Mouse (Mus musculus) MEL (cell line): ENCODE measurements around the gene Tor1aip2.

ENCODE experiments used
- CHD2 ChIP-seq: IDR thresholded peaks from 2 replicates; pipeline ENCODE4 v1.6.1; 2011; ENCODE audit warnings: low read length, improper control_type of control experiment
- CTCF ChIP-seq, 3 experiments: IDR thresholded peaks in 2 of 3; conservative IDR thresholded peaks in 1 of 3; 2 replicates each; pipeline ENCODE4 v1.5.1; 2011 to 2012; ENCODE audit warnings: low read length in 3 of 3, low read depth in 2 of 3, mild to moderate bottlenecking in 2 of 3, improper control_type of control experiment in 1 of 3, inconsistent platforms in 1 of 3, mixed read lengths in 1 of 3, moderate library complexity in 1 of 3; ENCODE audit not compliant: control insufficient read depth in 1 of 3, insufficient read depth in 1 of 3, poor library complexity in 1 of 3, severe bottlenecking in 1 of 3
- E2F4 ChIP-seq: IDR thresholded peaks from 2 replicates; pipeline ENCODE4 v1.6.1; 2011; ENCODE audit warnings: low read depth, low read length, improper control_type of control experiment, borderline replicate concordance
- EP300 ChIP-seq, 2 experiments: IDR thresholded peaks; 2 replicates each; pipeline ENCODE4 v1.6.1; 2011; ENCODE audit warnings: improper control_type of control experiment in 2 of 2, low read length in 2 of 2, low read depth in 1 of 2, mild to moderate bottlenecking in 1 of 2
- ETS1 ChIP-seq: IDR thresholded peaks from 2 replicates; pipeline ENCODE4 v1.6.1; 2012; ENCODE audit warnings: low read depth, mild to moderate bottlenecking, inconsistent platforms, low read length, improper control_type of control experiment, moderate library complexity
- GABPA ChIP-seq: IDR thresholded peaks from 2 replicates; pipeline ENCODE4 v1.6.1; 2012; ENCODE audit warnings: low read depth, mild to moderate bottlenecking, inconsistent platforms, low read length, improper control_type of control experiment, moderate library complexity
- HCFC1 ChIP-seq: IDR thresholded peaks from 2 replicates; pipeline ENCODE4 v1.6.1; 2012; ENCODE audit warnings: low read depth, mild to moderate bottlenecking, inconsistent platforms, low read length, improper control_type of control experiment, moderate library complexity
- KAT2A ChIP-seq: conservative IDR thresholded peaks from 2 replicates; pipeline ENCODE4 v1.6.1; 2012; ENCODE audit warnings: low read depth, low read length, improper control_type of control experiment, inconsistent platforms
- MAZ ChIP-seq: IDR thresholded peaks from 2 replicates; pipeline ENCODE4 v1.6.1; 2012; ENCODE audit warnings: low read depth, mild to moderate bottlenecking, inconsistent platforms, low read length, improper control_type of control experiment
- MEF2A ChIP-seq: IDR thresholded peaks from 2 replicates; pipeline ENCODE4 v1.6.1; 2014; ENCODE audit warnings: low read depth, mild to moderate bottlenecking, inconsistent platforms, low read length, improper control_type of control experiment; ENCODE audit not compliant: poor library complexity, insufficient replicate concordance, severe bottlenecking; ENCODE audit errors: extremely low read depth
- MYC ChIP-seq: IDR thresholded peaks from 2 replicates; pipeline ENCODE4 v1.6.1; 2011; ENCODE audit warnings: low read depth, mild to moderate bottlenecking, low read length, improper control_type of control experiment, moderate library complexity
- RAD21 ChIP-seq: IDR thresholded peaks from 2 replicates; pipeline ENCODE4 v1.6.1; 2011; ENCODE audit warnings: mild to moderate bottlenecking, low read depth, low read length, improper control_type of control experiment
- ZNF384 ChIP-seq: IDR thresholded peaks from 2 replicates; pipeline ENCODE4 v1.6.1; 2012; ENCODE audit warnings: low read depth, mild to moderate bottlenecking, inconsistent platforms, low read length, improper control_type of control experiment

DNA sequence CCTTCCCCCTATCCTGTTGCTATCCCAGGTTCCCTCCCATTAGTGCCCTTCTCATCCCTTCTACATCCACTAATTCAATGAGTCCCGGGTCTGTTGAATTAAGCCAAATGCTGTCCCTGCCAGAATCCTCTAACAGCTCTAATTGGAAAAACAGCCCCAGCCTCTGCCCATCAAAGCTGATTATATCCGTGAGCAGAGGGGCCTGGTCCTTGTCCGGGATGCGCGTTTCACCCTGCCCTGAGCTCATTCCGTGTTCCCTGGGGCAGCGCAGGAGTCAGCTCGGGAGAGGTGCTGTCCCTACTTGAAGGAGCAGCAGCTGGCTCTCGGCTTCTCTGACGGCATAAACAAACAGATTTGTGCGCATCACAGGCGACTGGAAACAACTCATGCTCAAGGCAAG, 76.5 kb downstream of the Tor1aip2 start:
- TF ChIP-seq HCFC1 (no peak), CTCF (IDR thresholded peaks at IDR 0.05 in 2 of 3, conservative IDR thresholded peaks at IDR 0.05 in 1 of 3; ENCODE audit: control insufficient read depth in 1 of 3, insufficient read depth in 1 of 3, low read depth in 2 of 3, low read length in 3 of 3, poor library complexity in 1 of 3, severe bottlenecking in 1 of 3) (no peak), ETS1 (no peak), CHD2 (no peak), EP300 (IDR thresholded peaks at IDR 0.05; ENCODE audit: low read depth in 1 of 2, low read length in 2 of 2) (no peak), MAZ (no peak), ZNF384 (no peak), KAT2A (no peak), GABPA (no peak), MYC (no peak), MEF2A (no peak), E2F4 (no peak), RAD21 (no peak)
